Mouse (Mus musculus): ENCODE results near the gene Rabgap1l.

Gene Rabgap1l

GRCm38 (mm10) chr1:160792686-160793355 lies at the start of gene Rabgap1l:
Gene Rabgap1l (minus strand): TSS chr1:160793211.
- DNase-seq, result peak; percentile 83

DNA sequence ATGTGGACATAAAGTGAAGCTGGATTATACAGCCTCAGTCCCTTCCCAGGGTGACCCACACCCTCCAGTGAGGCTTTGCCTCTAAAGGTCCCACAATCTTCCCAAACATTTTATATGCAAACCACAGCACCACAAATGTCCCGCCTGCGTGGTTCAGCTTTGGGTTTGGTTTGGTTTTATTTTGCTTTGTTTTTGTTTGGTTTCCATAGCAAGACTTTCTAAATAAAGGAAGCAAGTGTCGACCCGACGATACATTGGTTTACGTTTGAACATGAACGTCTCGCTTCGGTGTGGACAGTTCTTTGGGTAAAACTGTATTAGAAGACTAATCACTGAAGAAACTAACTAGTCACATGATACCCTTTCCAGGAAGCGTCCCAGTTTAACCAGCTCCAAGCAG lies 49.6 kb upstream of the Rabgap1l start:
- no peak for DNase-seq

GRCm38 (mm10) chr1:160840618-160841017 lies 47.6 kb upstream of the Rabgap1l start:
- no peak for DNase-seq

DNA sequence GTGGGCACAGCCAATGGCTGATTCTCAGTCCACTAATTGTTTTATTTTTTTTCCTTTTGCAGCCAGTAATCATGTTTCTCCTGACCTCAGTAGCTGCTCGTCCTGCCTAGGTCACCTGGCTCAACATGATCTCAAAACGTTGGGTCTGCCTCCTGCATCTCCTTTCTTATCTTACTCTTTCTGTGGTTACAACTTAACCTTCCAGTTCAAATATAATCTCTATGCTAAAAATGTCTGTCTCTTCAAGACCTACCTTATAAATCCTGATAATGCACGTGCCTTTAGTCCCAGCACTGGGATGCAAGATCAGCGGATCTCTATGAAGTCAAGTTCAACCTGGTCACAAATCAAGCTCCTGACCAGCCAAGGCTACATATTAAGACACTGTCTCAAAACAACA lies 46.1 kb upstream of the Rabgap1l start:
- no peak for DNase-seq

DNA sequence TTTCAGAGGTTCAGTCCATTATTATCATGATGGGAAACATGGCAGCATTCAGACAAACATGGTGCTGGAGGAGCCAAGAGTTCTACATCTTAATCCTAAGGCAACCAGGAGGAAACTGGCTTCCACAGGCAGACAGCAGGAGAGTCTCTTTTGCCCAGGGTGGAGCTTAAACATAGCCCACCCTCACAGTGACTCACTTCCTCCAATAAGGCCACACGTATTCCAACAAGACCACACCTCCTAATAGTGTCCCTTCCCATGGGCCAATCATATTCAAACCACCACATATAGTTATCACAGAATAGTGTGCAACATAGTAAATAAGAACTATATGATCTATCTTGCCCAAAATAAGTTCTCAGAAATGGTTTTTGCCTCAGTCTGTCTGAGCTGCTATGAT lies 41.4 kb upstream of the Rabgap1l start:
- DNase-seq, result no peak

DNA sequence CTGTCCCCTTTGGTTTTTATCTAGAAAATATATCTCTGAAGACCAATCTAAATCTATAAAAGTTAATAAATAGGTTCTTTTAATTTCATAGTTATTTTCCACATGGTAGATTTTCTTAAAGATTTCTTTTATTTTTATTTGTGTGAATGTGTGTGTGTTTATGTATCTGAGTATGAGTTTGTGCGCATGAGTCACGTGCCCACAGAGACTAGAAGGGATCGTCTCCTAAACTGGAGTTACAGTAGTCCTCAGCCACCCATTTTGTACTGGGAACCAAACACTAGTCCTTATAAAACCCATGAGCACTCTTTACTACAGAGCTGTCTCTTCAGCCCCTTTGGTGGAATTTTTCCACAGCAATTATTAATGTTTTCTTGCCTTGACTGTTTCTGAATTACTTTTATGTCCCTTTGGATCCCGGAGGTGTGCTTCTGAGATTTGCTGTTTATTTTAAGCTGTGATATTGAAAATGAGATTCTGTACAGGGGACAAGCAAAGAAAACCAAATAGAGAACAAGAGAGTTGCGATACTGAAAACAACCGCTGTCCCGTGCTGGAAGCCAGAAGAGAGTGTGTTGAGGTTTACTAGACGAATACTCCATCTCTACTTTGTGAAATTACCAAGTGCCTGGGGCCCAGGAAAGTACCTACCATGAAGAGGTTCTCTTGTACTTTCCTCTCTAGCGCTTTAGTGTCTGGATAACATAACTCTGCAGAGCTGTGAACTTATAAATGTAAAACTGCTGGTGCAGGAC lies 39.4 kb upstream of the Rabgap1l start:
- no peak for DNase-seq

- no peak for DNase-seq
These were observed 37.8 kb upstream of the Rabgap1l start for GRCm38 (mm10) chr1:160830608-160831498.

GRCm38 (mm10) chr1:160825441-160825856 lies 32.4 kb upstream of the Rabgap1l start:
- no peak for DNase-seq

- DNase-seq, result no peak
These were observed 30.6 kb upstream of the Rabgap1l start for GRCm38 (mm10) chr1:160823638-160824037.

DNA sequence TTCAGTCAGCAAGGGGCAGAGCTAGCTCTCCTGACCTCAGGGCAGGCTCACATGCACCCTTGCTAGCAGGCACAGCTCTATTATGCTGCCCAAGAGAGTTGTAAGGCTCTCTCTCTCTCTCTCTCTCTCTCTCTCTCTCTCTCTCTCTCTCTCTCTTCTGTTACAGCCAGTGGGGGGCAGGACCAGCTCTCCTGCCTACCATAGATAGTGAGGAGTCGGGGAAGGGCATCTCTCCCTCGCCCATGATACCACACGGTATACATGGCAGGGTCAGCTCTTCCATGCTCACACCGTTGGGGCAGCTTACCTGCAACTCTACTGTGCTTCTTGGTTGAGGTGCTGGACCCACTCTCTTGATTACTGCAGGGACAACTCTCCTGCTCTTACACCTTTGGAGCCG lies 21.2 kb upstream of the Rabgap1l start:
- no peak for DNase-seq

- DNase-seq, result no peak
These were observed 19.4 kb upstream of the Rabgap1l start for GRCm38 (mm10) chr1:160812428-160812827.

- DNase-seq, result no peak
These were observed 18.9 kb upstream of the Rabgap1l start for GRCm38 (mm10) chr1:160811930-160812329.

GRCm38 (mm10) chr1:160805268-160805667 lies 12.3 kb upstream of the Rabgap1l start:
- no peak for DNase-seq

DNA sequence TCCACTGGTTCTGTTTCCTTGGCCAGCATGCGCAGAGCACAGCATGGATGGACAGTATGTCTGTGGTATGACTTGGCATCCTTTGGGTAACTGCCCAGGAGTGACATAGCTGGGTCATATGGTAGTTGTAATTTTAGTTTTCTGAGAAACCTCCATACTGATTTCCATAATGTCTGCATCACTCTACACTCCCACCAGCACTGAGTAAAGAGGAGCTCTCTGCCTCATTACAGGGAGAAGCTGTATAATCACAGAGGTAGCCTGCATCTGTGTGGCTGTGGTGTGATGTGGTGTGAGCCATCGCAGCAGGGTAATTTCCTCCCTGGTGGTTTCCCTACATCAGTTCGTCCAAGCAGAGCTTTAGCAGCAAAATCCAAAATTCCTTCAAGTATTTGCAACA lies 7.0 kb upstream of the Rabgap1l start:
- DNase-seq, result no peak

DNA sequence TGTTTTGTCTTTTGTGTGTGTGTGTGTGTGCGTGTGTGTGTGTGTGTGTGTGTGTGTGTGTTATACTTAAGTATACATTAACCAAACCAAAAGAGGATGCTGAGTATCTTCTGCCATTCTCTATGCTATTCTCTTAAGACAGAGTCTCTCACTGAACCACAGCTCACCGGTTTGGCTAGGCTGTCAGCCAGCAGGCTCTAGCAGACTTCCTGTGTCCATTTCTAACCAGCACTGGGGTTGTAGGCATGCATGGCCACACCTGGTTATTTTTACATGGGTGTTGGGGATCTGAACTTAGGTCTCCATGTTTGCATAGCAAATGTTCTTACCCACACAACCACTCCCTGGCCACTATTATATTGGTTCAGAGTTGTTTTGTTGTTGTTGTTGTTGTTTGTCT lies 2.0 kb upstream of the Rabgap1l start:
- DNase-seq, result no peak

DNA sequence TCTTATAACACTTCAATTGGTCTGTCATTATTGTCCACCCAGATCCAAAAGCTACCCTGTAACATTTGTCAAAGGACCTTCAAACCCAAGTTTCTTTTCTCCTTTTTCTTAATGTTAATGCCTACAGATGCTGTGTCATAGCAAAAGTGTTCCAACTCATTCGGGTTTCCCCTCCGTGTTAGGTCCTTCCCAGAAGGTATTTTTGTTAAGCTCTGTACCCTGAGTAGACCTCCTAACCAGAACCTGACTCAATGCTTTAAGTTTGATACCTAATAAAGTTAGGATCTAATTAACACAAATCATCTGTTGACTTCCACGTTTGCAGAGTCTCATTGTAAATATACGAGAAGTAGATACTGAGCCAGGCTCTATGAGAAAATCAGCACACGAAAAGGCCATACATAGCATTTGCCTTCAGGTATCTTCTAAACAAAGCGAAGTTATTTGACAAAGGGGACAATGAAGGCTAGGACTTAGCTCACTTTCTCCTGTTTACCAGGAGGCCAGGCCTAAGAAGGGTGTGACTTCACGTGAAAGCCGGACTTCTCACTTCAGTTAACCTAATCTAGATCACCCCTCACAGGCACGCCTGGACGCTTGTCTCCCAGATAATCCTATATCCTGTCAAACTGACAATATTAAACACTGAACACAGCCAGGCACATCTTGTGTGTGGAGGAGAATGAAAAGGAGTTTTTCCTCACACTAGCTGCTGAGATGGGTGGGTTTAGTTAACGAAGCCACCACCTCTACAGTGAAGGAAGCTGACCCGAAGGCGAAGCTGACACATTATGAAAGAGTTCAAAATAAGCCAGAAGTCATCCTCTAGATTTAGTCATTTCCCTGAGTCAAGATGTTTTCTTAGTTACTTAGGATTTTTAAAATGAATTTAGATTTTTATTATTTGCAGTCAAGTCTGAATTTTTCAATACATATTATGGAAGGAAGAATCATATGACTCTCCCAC lies 1.1 kb upstream of the Rabgap1l start:
- DNase-seq, result no peak

GRCm38 (mm10) chr1:160792156-160792685 lies 790 bp downstream of the Rabgap1l start:
- peak; percentile 38 for DNase-seq

GRCm38 (mm10) chr1:160791381-160792155 lies 1.4 kb downstream of the Rabgap1l start:
- no peak for DNase-seq

- no peak for DNase-seq
These were observed 2.4 kb downstream of the Rabgap1l start for GRCm38 (mm10) chr1:160790630-160791029.

DNA sequence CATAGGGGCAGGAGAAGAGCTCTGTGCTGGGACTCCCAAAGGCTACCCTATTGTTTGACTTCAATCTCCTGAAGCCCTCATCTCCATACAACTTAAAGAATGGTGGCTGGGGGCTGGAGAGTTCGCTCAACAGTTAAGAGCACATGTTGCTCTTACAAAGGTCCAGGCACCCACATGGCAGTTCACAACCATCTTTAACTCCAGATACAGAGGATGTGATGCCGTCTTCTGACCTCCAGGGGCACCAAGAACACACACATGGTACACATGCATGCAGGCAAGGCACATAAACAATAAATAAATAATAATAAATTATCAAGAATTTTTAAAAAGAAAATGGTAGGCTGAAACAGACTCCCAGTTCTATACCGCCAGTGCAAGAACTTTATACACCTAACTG lies 3.1 kb downstream of the Rabgap1l start:
- DNase-seq, result no peak

GRCm38 (mm10) chr1:160787926-160788325 lies 5.1 kb downstream of the Rabgap1l start:
- DNase-seq, result no peak
